Mouse (Mus musculus) myocyte (in vitro differentiated cells): Measurements from ENCODE around the gene Wdr5.

Source experiments
- CEBPB ChIP-seq: IDR thresholded peaks from 2 replicates; pipeline ENCODE4 v1.6.1; 2011; ENCODE audit warnings: mild to moderate bottlenecking, moderate library complexity; ENCODE audit not compliant: poor library complexity, insufficient read depth, severe bottlenecking
- E2F4 ChIP-seq: IDR thresholded peaks from one replicate; pipeline ENCODE4 v1.6.1; 2011; ENCODE audit warnings: mild to moderate bottlenecking, control low read depth, moderate library complexity; ENCODE audit not compliant: insufficient read depth
- MAX ChIP-seq: IDR thresholded peaks from one replicate; pipeline ENCODE4 v1.6.1; 2011; ENCODE audit warnings: low read depth, mild to moderate bottlenecking, control low read depth
- MYOD1 ChIP-seq, 3 experiments: IDR thresholded peaks; one replicate each; pipeline ENCODE4 v1.6.1; 2011; ENCODE audit warnings: control low read depth in 2 of 3, low read depth in 2 of 3, mild to moderate bottlenecking in 2 of 3, moderate library complexity in 1 of 3; ENCODE audit not compliant: insufficient read length in 2 of 3, control insufficient read depth in 1 of 3
- MYOG ChIP-seq, 3 experiments: IDR thresholded peaks; one replicate each; pipeline ENCODE4 v1.6.1; 2011; ENCODE audit warnings: control low read depth in 2 of 3, low read depth in 2 of 3, mild to moderate bottlenecking in 2 of 3; ENCODE audit not compliant: insufficient read length in 2 of 3, control insufficient read depth in 1 of 3, insufficient read depth in 1 of 3
- POLR2A ChIP-seq: IDR thresholded peaks from one replicate; pipeline ENCODE4 v1.6.1; 2011; ENCODE audit warnings: low read depth, mild to moderate bottlenecking, control low read depth, moderate library complexity; ENCODE audit not compliant: insufficient read length
- POLR2AphosphoS2 ChIP-seq: IDR thresholded peaks from one replicate; pipeline ENCODE4 v1.6.1; 2011; ENCODE audit warnings: low read depth, control low read depth; ENCODE audit not compliant: insufficient read length
- REST ChIP-seq: IDR thresholded peaks from one replicate; pipeline ENCODE4 v1.6.1; 2011; ENCODE audit warnings: mild to moderate bottlenecking, control low read depth, moderate library complexity; ENCODE audit not compliant: insufficient read depth, insufficient read length
- SRF ChIP-seq: IDR thresholded peaks from one replicate; pipeline ENCODE4 v1.6.1; 2011; ENCODE audit warnings: low read depth; ENCODE audit not compliant: control insufficient read depth, insufficient read length
- TCF12 ChIP-seq: IDR thresholded peaks from one replicate; pipeline ENCODE4 v1.6.1; 2011; ENCODE audit warnings: mild to moderate bottlenecking, control low read depth; ENCODE audit not compliant: poor library complexity, insufficient read depth, severe bottlenecking
- TCF3 ChIP-seq: IDR thresholded peaks from one replicate; pipeline ENCODE4 v1.6.1; 2011; ENCODE audit warnings: low read depth, control low read depth; ENCODE audit not compliant: insufficient read length
- USF1 ChIP-seq: IDR thresholded peaks from one replicate; pipeline ENCODE4 v1.6.1; 2011; ENCODE audit warnings: low read depth, mild to moderate bottlenecking, control low read depth, moderate library complexity

- TF ChIP-seq POLR2A (no peak), MYOG (IDR thresholded peaks at IDR 0.05; ENCODE audit: control insufficient read depth in 1 of 3, insufficient read depth in 1 of 3, insufficient read length in 2 of 3, low read depth in 2 of 3) (no peak), SRF (no peak), POLR2AphosphoS2 (no peak), USF1 (no peak), TCF12 (no peak), MAX (no peak), TCF3 (no peak), MYOD1 (IDR thresholded peaks at IDR 0.05; ENCODE audit: control insufficient read depth in 1 of 3, insufficient read length in 2 of 3, low read depth in 2 of 3) (no peak), E2F4 (no peak), CEBPB (no peak), REST (no peak)
Measured at GRCm38 (mm10) chr2:27570856-27571255, 55.9 kb downstream of the Wdr5 start.
